Mouse (Mus musculus) testis, adult 2 months (tissue): ENCODE measurements around the gene Rimklb. TPM values are rescaled to one million over a fixed set of nuclear protein-coding genes. Genes with fewer than 3 reads are reported as not detected.

ENCODE experiments used
- H3K27ac ChIP-seq: fragments of 200-500 bp; 2 replicates; pipeline ENCODE4 v1.5.1; 2012; ENCODE audit warnings: low read depth, low read length; ENCODE audit not compliant: control insufficient read depth, insufficient read depth
- H3K27me3 ChIP-seq: fragments of 200-500 bp; 2 replicates; pipeline ENCODE4 v1.6.1; 2012; ENCODE audit warnings: mild to moderate bottlenecking, low read length, moderate library complexity; ENCODE audit not compliant: control insufficient read depth, insufficient read depth
- H3K36me3 ChIP-seq: fragments of 200-500 bp; 2 replicates; pipeline ENCODE4 v1.6.1; 2012; ENCODE audit warnings: mild to moderate bottlenecking, low read length; ENCODE audit not compliant: control insufficient read depth, insufficient read depth
- H3K4me1 ChIP-seq: fragments of 200-500 bp; 2 replicates; pipeline ENCODE4 v1.6.1; 2012; ENCODE audit warnings: low read length; ENCODE audit not compliant: control insufficient read depth, insufficient read depth
- H3K4me3 ChIP-seq: fragments of 200-500 bp; 2 replicates; pipeline ENCODE4 v1.5.1; 2012; ENCODE audit warnings: low read depth, mild to moderate bottlenecking, low read length, moderate library complexity, mixed read lengths; ENCODE audit not compliant: control insufficient read depth
- CTCF ChIP-seq: fragments of 200-500 bp; IDR thresholded peaks from 2 replicates; pipeline ENCODE4 v1.5.1; 2012; ENCODE audit warnings: low read depth, mild to moderate bottlenecking, inconsistent platforms, low read length, moderate library complexity; ENCODE audit not compliant: control insufficient read depth, insufficient read depth, insufficient replicate concordance
- POLR2A ChIP-seq: fragments of 200-500 bp; IDR thresholded peaks from 2 replicates; pipeline ENCODE4 v1.6.1; 2012; ENCODE audit warnings: low read depth, mild to moderate bottlenecking, inconsistent platforms, low read length, moderate library complexity; ENCODE audit not compliant: control insufficient read depth
- polyA plus RNA-seq: library from polyadenylated mRNA; depleted of rRNA; stranded (reverse); fragments of >200 nt; gene quantifications from 2 replicates; pipeline ENCODE4 v1.2.3, GENCODE M21; 2012

The Rimklb gene
- polyA plus RNA-seq, 1 experiment = 114 TPM

DNA sequence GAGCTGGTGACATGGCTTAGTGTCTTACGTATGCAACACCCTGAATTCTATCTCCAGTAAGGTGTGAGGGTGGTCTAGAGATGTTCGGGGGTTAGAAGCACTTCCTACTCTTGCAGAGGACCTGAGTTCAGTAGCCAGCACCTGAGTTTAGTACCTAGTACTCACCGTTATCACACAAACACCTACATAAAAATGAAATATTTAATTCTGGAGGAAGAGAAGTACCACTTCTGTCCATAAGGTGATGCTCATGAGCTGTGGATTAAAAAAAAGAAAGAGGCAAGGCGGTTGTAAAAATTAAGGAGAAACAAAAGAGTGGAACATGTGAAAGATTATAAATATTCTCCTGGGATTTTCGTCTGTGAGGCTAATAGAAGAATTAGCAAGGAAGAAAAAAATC is 2.1 kb downstream of the Rimklb start:
- Histone ChIP-seq H3K4me1 (peaks cover 4% of the 10 kb centered on the region; the same call in 1 of the 2 replicates), H3K36me3 (no peaks in the 10 kb centered on the region), H3K4me3 (no peak overlapping the region), H3K27me3 (no peaks in the 10 kb centered on the region), H3K27ac (no peak overlapping the region)
- TF ChIP-seq POLR2A (no peak), CTCF (no peak)

DNA sequence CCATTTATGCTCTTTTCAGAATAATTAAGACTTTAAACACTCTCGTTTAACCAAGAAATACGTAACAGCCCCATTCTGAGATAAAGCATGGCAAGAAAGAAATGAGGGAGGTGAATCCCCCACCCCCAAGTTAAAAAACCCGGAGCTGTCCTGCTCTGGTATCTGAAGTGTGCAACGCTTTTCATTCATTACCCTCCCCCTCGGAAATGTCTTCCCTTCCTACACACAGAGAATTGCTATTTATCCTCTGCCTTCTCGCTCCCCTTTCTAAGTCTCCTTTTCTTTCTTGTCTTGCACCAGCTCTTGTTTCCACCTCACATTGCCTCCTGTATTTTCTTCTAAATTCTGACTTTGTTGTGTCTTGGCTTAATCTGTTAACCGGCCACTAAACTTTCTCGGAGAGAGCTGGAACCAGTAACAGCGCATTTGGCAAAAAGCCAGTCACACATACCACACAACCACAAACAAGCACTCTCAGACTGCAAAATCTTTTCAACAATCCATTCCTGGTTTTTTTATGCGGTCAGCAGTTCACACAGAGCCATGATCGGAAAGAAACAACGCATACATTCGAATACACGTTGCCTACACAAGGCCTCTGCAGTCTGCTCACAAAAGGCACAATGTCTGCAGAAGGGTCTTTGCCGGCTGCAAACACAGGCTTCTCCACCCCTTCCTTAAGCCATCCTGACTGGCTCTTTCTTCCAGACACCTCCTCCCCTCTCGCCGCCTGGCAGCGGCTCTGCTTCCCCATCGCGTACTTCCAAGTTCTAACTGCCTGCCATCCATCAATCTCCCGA is 3.3 kb downstream of the Rimklb start:
- peaks cover 9% of the 10 kb centered on the region for H3K4me1 ChIP-seq
- no peak overlapping the region for H3K27ac ChIP-seq

DNA sequence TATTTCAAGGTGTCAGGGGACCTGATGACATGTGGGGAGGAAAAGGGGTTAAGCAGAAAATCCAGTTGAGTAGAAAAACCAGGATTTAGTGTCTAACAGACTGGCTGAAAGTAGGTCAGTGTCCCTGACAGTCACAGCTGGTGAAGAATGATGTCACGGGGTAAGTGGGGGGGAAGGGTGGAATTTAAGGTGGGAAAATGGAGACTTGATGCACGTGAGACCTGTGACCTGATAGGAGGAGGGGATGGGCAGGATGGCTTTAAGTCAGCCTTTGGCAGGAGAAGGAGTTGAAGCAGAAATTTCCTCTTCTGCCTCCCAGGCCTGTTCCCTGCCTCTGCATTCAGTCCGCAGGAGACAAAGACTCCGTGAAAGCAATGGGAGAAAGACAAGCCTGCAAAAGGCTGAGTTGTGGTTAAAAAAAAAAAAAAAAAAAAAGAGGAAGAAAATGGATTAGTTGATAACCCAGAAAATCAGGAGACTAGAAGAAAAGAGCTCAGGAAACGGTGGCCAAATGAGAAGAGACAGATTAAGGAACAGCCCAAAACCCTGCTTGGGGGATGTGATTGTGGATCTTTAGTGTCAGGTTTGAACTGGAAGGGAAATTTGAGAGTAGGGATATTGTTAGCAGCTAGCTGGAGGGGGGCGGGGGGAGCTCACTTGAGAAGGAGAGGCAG is 4.6 kb downstream of the Rimklb start:
- no peak overlapping the region for H3K4me3 ChIP-seq
- no peak overlapping the region for H3K27ac ChIP-seq
- TF ChIP-seq POLR2A (no peak), CTCF (no peak)
- H3K27me3 ChIP-seq = no peaks in the 10 kb centered on the region
- no peaks in the 10 kb centered on the region for H3K36me3 ChIP-seq
- peaks cover 9% of the 10 kb centered on the region for H3K4me1 ChIP-seq

More for the DNA sequence above, 3.3 kb downstream of the Rimklb start:
- no peaks in the 10 kb centered on the region for H3K36me3 ChIP-seq
- no peak overlapping the region for H3K4me3 ChIP-seq
- H3K27me3 ChIP-seq = no peaks in the 10 kb centered on the region
- TF ChIP-seq CTCF (no peak), POLR2A (no peak)

DNA sequence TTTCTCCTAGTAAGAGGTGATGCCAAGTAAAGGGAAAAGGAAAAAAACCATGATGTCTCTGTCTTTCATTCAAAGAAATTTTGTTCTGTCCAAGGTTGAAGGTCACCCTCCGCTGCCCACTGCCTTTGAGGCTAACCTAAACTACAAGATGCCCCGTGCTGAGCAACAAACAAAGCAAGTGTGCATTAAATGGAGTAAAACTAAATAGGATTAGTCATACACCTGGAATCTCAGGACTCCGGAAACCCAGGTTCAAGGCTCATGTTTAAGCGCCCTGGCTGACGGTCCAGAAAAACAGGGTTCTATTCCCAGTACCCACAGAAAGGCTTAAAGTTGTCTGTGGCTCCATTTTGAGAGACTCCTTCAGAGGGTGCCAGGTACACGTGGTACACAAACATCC is 6.1 kb downstream of the Rimklb start:
- Histone ChIP-seq H3K27ac (no peak overlapping the region), H3K36me3 (no peaks in the 10 kb centered on the region), H3K4me3 (no peak overlapping the region), H3K27me3 (no peaks in the 10 kb centered on the region), H3K4me1 (peaks cover 9% of the 10 kb centered on the region)
- TF ChIP-seq CTCF (no peak), POLR2A (no peak)

GRCm38 (mm10) chr6:122491557-122491956 is 7.0 kb downstream of the Rimklb start:
- H3K4me1 ChIP-seq = peaks cover 9% of the 10 kb centered on the region
- TF ChIP-seq POLR2A = no peak
- no peak for TF ChIP-seq CTCF
- peak overlapping the region; percentile 37 for H3K4me3 ChIP-seq
- no peak overlapping the region for H3K27ac ChIP-seq
- H3K27me3 ChIP-seq = no peaks in the 10 kb centered on the region
- no peaks in the 10 kb centered on the region; the same call in 1 of the 2 replicates for H3K36me3 ChIP-seq

- Histone ChIP-seq H3K4me1 (peaks cover 9% of the 10 kb centered on the region), H3K27ac (no peak overlapping the region), H3K36me3 (no peaks in the 10 kb centered on the region; the same call in 1 of the 2 replicates), H3K27me3 (no peaks in the 10 kb centered on the region), H3K4me3 (peak overlapping the region; percentile 37; the same call in 1 of the 2 replicates)
- TF ChIP-seq CTCF = no peak
- TF ChIP-seq POLR2A = no peak
Observed at GRCm38 (mm10) chr6:122490929-122491512, 7.5 kb downstream of the Rimklb start.

GRCm38 (mm10) chr6:122486297-122487117 is 12.1 kb downstream of the Rimklb start:
- Histone ChIP-seq H3K27me3 (no peaks in the 10 kb centered on the region), H3K4me1 (peaks cover 5% of the 10 kb centered on the region), H3K27ac (peak overlapping the region; percentile 99), H3K36me3 (no peaks in the 10 kb centered on the region; the same call in none of the 2 replicates), H3K4me3 (peak overlapping the region; percentile 98)
- no peak for TF ChIP-seq CTCF
- peak; percentile 67 for TF ChIP-seq POLR2A
